Mouse (Mus musculus): Measurements from ENCODE around the gene Hpcal1.

Gene Hpcal1

DNA sequence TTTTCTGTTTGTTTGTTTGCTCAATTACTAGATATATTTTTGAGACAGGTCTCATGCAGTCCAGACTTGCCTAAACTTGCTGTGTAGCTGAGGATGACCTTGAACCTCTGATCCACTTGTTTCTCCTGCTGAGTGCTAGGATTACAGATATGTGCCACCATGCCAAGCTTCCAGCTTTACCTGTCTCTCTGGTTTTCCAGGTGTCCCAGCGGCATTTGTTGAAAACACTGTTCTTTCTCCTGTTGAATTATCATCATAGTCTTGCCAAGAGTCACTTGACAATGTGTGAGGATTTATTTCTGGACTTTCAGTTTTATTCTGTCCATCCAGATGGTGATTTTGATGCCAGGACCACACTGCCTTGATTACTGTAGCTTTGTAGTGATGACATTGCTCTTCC is 6.3 kb upstream of the Hpcal1 start:
- in situ Hi-C loops (cut with MboI; ENCODE audit: unreplicated experiment in 2 of 2), result no loop called here

DNA sequence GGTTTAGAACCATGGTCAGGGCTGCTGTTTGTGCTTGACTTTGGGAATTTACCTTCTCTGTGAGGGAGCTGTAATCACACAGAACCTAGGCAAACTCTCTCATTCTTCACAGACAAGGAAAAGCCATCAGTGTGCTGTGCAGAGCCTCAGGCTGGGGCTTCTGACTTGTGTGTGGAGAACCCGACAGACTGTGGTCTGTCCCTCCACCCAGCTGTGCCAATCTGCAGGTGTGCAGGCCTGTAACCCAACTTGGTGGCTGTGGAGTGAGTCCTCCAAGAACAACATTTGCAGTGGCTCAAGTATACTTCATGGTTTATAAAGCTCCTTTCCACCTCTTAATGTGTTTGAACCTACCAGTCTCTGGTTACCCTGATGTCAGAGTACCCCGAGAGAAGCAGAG is 4.5 kb upstream of the Hpcal1 start:
- in situ Hi-C loops (cut with MboI; ENCODE audit: unreplicated experiment in 2 of 2), result no loop called here

DNA sequence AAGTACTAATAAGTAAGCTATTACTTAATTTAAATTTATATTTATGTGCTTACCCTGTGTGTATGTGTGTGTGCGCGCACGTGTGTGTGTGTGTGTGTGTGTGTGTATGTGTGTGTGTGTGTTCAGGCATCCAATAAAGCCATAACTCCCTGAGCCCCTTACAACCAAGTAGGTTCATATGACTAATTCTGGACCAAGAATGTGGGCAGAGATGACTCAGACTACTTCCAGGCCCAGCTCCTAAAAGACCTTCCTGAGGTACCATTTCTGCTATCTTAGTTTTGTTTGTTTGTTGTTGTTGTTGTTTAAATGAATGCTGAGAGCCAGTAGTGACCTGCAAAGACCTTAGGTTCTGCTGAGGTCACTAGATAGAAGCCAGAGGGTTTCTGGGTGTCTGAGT is 1.7 kb upstream of the Hpcal1 start:
- in situ Hi-C loops (cut with MboI; ENCODE audit: unreplicated experiment in 2 of 2), result no loop called here

DNA sequence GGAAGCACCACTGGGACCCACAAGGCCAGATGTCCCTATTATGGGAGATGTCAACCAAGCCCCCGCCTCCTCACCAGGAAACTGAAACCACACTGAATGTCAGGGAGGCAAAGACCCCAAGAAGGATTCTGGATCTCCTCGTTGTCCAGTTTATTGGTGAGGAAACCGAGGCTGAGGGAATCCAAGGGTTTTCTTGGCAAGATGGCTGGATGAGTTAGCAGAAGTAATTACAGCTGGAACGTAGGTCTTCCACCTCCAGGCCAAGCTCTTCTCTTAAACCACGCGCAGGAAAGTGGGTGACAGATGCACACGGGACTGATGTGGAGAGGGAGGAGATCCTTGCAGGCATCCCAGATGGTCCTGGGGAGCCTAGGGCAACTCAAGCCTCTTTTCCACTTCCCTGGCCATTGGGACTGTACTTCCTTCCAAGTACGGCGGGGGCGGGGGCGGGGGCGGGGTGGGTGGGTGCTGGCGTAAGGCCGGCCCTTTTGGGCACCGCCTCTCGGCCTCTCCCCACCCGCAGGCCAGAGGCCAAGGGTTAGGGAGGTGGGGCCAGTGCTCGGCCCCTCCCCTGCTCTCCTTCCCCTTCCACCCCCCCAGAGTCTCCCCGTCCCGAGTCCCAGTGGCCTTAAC is 609 bp upstream of the Hpcal1 start:
- in situ Hi-C loops (cut with MboI; ENCODE audit: unreplicated experiment in 2 of 2), result no loop called here

DNA sequence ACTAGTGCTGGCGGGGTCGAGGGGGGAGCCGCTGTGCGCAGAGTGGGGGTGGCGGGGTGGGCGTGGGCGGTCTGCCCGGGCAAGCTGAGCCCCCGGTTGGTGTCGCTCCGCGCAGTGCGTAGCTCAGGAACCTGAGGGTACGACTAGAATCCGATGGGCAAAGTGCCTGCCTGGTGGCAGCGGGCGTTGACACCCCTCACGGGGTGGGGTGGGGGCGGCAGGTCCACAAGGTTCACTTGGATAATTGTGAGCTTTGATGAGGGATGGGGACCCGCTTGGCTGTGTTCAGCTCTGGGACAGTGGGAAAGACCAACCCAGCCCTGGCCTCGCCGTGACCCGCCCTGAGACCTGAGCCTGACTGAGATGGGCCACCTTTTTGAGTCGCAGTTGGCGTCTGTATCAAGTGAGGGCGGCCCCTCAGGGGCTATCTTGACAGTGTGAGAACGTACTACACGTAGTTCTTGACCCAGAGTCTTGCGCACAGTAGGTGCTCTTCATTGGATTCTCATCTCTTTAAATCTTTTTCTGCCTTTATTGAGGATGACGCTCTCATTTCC is 742 bp downstream of the Hpcal1 start:
- in situ Hi-C loops (cut with MboI; ENCODE audit: unreplicated experiment in 2 of 2), result no loop called here

DNA sequence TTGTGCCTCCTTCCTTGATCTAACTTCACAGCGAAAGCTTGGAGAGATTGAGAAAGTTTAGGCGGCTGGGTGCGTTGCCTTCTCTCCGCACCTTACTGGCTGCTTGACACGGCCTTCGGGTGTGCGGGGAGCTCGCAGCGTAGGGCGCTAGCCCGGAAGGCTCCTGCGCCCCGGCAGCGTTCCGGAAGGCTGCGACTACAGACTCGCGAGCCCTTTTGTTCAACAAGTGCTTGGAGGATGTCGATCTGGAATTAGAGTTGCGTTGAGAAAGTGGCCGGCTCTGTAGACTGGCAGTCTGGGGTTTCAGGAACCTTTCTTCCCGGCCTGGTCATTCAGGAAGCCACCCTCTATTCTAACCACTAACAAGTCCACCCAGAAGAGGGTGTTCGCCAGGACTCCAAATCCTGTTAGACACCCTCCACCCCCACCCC is 1.2 kb downstream of the Hpcal1 start:
- in situ Hi-C loops (cut with MboI; ENCODE audit: unreplicated experiment in 2 of 2), result no loop called here

DNA sequence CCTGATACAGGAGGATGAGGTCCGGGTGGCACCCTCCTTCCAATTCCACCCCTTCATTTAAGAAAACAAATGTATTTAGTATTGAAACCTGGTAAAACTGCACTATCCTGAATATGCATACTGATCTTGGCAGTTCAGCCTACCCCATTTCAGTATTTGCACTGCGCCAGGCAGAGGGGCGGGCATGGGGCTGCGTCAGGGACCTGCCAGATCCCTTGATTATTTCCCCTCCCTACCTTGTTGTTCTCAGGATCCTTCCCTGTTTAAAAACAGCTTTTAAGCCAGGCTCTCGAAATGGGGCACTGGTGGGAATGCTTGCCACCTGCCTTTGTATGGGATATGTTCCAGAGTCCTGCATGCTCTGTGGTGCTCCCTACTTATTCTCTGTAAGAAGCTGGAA is 1.7 kb downstream of the Hpcal1 start:
- in situ Hi-C loops (cut with MboI; ENCODE audit: unreplicated experiment in 2 of 2), result no loop called here

DNA sequence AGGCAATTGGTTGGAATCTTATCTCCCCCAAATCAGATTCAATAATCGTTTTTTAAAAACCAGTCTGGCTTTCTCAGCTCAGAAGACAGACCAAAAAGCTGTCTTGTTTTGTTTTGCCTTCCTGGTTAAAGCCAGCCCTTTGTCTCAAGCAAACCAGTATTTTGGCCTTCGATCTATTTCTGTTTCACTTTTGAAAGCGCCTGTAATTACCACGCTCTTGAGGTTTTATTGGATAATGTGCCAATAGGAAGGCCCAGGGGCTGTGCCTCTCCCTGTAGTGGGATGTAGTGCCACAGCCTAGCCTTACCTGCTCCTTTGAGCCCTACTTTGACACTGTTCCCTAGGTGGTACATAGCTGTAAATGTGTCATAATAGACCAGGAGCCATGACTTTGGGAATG is 2.3 kb downstream of the Hpcal1 start:
- in situ Hi-C loops (cut with MboI; ENCODE audit: unreplicated experiment in 2 of 2), result no loop called here

DNA sequence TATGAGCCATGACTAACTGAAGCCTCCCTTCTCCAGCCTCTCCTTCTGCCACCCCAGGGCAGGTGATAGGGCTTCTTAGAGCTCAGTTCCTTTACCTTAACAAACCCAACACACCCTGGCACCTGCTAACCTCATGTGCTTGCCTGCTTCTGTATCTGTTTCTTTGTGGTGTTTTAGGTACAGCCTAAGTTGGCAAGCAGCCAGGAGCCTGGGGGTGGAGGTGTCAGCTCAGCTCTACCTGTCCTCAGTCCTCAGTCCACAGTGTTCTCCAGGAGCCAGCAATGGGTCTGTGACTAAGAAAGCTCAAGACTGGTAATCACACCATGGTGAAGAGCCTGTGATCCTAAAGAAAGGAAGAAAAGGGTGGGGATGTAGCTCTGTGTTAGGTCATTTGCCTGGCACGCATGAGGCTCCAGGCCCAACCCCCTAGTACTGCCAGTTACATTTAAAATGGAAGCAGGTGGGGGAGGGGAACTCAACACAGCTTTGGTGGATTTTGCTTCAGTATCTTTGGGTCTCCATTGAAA is 4.0 kb downstream of the Hpcal1 start:
- in situ Hi-C loops (cut with MboI; ENCODE audit: unreplicated experiment in 2 of 2), result no loop called here

DNA sequence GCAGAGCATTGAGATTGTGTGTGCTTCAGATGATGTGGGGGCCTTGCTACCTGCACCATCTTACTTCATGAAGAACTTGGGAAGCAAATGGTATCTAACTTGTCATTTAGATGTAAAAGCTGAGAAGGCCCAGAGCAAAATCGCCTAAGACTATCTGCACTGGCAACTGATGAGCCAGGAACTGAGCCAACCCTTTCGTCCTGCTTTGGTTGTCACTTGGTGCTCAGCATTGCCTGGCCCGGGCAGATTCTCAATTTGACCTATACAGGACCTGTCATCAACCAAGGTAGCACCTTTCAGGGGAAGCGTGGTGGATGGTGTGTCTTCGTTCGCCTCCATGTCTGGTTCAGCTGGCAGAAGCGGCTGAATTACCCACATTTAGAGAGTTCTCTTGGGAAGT is 5.7 kb downstream of the Hpcal1 start:
- in situ Hi-C loops (cut with MboI; ENCODE audit: unreplicated experiment in 2 of 2), result no loop called here

DNA sequence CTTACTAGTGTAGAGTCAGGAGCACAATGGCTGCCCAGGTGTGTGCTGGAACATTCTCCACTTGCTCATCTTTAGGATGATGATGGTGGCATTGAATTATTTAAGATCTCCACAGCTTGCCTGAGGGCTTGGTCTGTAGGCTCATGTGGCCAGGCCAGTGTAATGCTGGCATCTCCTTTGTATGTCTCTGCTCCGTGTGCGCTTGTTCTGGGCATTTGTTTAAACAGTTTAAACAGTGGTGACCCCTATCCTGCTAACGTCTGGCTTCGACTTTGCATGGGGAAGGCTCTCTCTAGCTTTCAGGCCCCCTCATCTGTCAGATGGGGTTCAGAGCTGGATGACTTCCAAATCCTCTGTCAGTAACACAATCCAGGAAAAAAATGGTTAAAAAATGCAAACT is 8.3 kb downstream of the Hpcal1 start:
- in situ Hi-C loops (cut with MboI; ENCODE audit: unreplicated experiment in 2 of 2), result no loop called here

DNA sequence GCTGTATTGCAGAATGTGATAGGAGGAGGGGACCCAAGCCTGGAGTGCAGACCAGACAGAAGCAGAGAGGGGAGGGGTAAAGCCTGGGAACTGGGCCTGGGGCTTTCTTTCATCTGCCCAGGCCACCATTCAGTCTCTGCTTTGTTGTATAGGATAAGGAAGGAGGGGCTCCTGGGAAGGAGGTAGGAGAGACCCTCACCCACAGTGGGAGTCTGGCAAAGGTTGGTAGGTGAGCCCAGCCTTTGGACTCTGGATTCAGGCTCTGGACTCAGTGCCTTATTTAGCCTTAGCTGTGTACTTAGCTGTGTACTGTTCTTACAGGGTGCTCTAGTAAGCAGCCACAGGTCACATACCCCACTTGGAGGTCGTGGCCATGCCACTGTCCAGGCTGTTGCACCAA is 8.8 kb downstream of the Hpcal1 start:
- in situ Hi-C loops (cut with MboI; ENCODE audit: unreplicated experiment in 2 of 2), result no loop called here

DNA sequence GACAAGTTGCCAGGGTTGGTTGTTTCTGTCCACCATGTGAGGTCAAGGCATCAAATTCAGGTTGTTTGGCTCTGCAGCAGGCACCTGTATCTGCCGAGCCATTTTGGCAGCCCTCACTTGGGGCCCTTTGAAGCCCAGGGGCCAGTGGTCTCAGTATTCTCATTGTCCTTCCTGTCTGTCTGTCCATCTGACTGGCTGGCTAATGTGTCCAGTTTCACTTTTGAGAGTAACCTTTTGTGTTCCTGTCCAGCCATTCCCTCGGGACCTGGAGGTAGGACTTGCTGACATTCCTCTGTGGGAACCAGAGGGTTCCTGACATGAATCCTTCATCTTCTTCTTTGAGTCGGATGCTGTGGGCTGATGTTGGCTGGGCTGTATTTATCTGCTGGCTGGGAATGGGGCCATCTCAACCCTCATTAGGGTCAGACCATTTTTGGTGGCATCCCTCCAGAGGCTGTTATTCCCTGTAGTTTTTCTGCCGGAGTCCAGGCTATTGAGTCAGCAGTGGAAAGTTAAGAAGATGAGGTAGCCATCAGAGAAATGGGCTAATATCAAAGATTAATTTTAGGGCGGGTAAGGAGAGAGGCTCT is 10.6 kb downstream of the Hpcal1 start:
- in situ Hi-C loops (cut with MboI; ENCODE audit: unreplicated experiment in 2 of 2), result no loop called here

DNA sequence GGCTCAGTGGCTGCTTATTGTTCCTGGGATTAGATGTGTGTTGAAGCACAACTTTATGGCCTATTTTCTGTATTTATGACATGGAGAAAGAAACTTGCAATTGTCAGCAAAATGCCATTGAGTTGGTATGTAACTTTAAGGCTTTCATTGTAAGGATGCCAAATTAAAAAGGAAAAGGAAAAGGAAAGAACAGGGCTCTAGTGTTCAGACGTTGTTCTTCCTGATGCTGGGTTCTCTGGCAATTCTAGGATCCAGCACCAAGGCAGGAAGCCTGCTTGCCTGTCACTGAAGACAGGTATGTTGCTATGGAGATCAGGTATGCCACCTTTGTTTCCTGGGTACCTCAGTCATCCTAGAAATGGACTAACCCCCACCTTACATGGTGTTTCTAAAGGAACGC is 11.1 kb downstream of the Hpcal1 start:
- in situ Hi-C loops (cut with MboI; ENCODE audit: unreplicated experiment in 2 of 2), result no loop called here

DNA sequence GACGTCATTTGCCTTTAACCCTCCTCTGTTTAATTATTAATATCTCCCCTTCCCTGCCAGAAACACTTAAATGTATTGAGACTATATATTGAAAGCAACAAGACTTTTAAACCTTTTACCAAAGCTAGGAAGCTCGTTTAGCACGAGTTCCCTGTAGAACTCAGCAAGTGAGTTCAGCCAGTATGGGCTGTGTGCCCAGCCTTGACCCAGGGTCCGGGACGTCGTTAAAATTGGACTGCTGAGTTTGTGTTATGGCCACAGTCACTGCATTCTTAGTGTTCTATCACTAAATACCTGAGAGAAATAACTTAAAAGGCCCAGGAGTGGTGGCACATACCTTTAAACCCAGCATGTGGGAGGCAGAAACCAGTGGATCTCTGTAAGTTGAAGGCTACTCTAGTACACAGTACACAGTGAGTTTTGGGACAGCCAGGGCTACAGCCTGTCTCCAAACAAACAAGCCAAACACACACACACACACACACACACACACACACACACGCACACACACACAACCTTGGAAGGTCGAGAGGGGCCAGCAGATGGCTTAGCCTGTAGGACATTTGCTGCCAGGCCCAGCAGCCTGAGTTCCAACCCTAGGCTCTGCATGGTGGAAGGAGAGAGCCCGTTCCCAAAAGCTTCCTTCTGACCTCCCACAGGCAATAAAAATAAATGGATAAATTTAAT is 11.7 kb downstream of the Hpcal1 start:
- in situ Hi-C loops (cut with MboI; ENCODE audit: unreplicated experiment in 2 of 2), result no loop called here

DNA sequence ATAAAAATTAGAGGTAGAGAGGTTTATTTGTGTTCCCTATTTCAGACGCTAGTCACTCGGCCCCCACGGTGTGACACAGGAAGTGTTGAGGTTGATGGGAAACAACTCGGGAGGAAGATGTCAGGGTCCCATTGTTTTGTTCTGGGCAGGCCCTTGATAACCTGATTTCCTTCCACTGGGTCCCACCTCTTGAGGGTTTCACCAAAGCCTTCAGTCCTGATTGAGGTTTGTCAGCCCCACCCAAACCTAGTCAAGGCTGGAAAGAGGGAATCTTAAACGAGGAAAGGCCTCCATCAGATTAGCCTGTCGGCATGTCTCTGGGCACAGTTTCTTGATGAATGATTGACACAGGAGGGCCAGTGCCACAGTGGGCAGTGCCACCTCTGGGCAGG is 12.3 kb downstream of the Hpcal1 start:
- in situ Hi-C loops (cut with MboI; ENCODE audit: unreplicated experiment in 2 of 2), result no loop called here

DNA sequence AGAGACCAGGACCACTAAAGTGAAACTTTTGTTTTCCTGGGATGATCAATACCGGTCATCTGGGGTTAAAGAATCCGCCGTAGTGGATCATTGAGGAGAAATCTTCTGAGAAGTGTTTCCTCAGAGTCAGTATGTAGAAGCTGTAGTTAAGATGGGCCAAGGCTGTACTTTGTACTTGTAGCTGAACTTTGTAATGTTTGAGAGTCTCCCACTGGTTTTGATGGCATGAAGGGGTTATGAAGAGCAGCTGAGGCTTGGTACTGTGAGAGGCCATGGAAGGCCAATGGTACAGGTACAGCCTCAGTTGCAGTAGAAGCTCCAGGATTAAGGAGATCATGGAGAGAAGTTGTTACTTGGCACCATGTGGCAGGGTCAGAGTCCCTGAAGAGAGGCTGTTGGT is 13.2 kb downstream of the Hpcal1 start:
- in situ Hi-C loops (cut with MboI; ENCODE audit: unreplicated experiment in 2 of 2), result no loop called here

DNA sequence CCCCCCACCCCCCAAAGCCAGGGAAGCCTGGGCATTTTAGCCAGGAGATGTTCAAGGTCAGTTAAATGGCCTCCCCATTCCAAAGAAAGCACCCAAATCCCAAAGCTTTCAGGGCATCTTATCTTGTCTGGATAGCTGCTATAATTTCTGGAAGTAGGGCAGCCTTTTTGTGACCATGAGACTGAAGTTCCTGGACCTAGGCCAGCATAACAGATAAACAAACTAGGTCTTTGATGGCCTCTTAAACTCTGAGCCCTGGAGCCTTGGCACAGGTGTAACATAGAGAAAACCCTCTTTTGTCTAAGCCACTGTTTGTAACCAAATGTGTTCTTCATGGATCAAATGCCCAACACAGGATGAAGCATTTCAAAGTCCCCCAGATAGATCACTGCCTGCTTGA is 16.8 kb downstream of the Hpcal1 start:
- in situ Hi-C loops (cut with MboI; ENCODE audit: unreplicated experiment in 2 of 2), result no loop called here

DNA sequence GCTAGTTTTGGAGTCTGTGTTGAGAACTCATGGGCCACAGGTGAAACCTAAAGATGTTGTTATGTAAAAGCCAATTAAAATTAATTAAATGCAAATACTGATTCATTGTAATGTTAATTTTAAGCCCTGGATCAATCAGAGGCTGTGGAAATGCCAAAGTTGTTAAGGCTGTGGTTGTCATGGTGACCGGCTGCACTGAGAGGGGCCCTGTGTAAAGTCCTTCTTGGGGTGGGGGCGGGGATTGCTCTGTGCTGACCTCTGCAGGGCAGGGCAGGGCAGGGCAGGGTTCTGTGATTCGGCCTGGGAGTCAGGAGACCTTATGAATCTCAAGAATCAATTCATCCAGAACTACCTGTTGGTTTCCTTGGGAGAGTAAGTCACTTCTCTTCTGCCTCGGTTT is 18.8 kb downstream of the Hpcal1 start:
- in situ Hi-C loops (cut with MboI; ENCODE audit: unreplicated experiment in 2 of 2), result no loop called here

DNA sequence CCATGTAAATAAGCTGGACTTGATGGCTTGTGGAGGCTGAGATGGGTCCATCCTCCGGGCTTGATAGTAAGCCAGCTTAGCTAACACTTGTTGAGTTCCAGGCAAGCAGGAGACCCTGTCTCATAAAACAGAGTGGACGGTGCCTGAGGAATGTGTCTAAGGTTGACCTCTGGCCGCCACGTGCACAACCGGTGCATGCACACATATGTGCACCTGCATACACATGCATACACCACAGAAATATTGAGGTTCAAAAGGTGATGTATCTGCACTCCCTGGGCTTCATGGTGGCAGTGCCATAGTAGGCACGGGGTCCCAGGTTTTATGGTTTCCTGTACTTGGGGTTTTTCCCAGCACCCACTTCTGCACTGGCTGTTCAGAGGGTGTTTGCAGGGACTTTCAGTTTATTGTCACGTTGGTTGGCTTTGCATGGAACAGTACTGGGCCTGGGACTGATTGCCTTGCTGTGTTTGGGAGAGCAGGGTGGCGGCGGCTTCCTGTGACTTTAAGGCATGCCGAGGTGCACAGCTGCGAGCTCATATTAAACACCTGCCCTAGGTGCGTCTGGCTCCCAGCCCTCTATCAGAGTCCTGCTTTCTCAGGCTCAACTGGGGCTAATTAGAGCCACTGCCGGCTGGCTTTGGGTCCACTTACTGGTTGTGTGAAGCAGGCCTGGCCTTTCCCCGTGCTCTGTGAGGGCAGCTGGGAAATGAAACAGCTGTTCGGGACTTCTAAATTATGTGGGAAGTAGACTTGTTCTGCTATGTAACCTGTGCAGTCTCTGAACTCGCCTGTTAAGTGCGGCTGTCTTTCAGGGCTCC is 19.5 kb downstream of the Hpcal1 start:
- in situ Hi-C loops (cut with MboI; ENCODE audit: unreplicated experiment in 2 of 2), result no loop called here

DNA sequence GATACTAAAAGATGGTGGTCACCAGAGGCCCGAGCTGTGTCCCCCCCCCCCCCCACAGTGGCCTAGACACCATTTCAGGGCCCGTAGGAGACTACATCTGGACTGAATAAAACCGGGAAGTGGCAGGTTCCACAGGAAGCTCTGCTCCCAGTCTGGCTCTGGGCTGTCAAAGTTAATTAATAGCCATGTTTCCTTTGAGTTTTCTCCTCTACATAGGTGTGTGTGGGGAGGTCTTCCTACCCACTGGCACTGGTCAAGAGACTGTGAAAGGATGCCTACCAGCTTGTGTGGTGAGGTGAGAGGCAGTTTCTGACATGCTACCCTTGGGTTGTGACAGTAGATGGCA is 20.1 kb downstream of the Hpcal1 start:
- in situ Hi-C loops (cut with MboI; ENCODE audit: unreplicated experiment in 2 of 2), result no loop called here

Measured in v-Abl transformed pro-B cells (cell line).